Mouse (Mus musculus): ENCODE results near the gene Lcn12. TPM values are rescaled to one million over a fixed set of nuclear protein-coding genes. Genes with fewer than 3 reads are reported as not detected.

Gene Lcn12
- polyA plus RNA-seq, 1 experiment: not detected

DNA sequence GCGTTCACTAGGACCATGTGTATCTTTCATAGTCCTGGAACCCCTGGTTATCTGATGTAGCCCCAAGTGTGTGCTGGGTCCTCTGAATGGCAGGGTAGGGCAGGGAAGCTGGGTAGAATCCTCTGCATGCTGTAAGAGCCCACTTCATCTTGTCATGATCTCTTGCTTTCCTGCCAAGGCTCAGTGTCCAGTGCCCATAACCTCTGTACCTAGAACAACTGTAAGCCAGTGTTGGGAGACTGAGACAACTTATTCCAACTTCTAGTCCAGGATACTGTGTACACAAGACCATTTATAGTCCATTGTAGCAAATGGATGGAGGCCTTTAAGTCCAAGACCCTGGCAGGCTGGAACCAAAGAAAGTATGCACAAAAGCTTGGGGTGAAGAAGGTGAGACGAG is 28.5 kb downstream of the Lcn12 start:
- no peak overlapping the region for H3K27ac ChIP-seq (ENCODE audit: insufficient read depth, low read length)
- no peaks in the 10 kb centered on the region for H3K4me1 ChIP-seq (ENCODE audit: control insufficient read depth, insufficient read depth, low read length)
- no peak overlapping the region for H3K4me3 ChIP-seq (ENCODE audit: insufficient read depth, low read length)
- TF ChIP-seq CTCF (IDR thresholded peaks at IDR 0.05; ENCODE audit: borderline replicate concordance, insufficient read depth, low read length) (no peak), POLR2A (IDR thresholded peaks at IDR 0.05; ENCODE audit: low read depth, low read length) (no peak)

DNA sequence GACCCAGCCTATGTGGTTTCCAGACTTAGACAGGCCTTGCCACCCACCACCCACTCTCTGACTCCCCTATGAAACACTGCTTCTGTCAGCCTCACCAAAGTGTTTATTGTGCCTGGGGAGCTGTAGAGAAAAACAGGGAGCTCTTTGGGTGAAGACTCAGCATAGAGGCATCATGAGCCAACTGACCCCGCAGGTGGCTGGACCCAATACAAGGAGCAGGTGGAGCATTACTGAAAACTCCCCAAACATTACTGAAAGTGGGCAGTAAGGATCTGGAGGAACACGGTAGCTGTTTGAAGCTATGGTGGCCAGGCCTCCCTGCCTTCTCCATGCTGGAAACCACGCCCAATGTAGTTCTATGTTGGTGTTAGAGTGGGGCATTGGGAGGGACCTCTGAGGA is 30.1 kb downstream of the Lcn12 start:
- H3K4me1 ChIP-seq (ENCODE audit: control insufficient read depth, insufficient read depth, low read length): no peaks in the 10 kb centered on the region
- no peak overlapping the region for H3K4me3 ChIP-seq (ENCODE audit: insufficient read depth, low read length)
- TF ChIP-seq CTCF (IDR thresholded peaks at IDR 0.05; ENCODE audit: borderline replicate concordance, insufficient read depth, low read length) (no peak), POLR2A (IDR thresholded peaks at IDR 0.05; ENCODE audit: low read depth, low read length) (no peak)
- no peak overlapping the region for H3K27ac ChIP-seq (ENCODE audit: insufficient read depth, low read length)

DNA sequence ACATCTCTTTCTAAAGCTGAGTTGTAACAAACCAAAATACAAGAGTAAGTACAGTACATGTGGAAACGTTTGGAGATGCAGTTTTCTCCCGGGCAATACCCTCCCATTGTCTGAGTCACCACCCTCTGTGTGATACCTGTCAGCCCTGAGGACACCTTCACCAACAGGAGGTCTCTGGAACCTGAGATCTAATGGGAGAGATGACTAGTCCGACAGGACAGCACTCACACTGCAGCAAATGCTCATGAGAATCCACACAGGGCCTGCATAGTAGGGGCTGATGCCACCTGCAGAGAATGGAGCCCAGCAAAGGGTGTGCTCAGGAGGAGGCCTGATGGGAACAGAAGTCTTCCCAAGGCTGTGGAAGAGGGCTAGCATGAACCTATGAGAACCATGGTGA is 32.3 kb downstream of the Lcn12 start:
- H3K4me3 ChIP-seq (ENCODE audit: insufficient read depth, low read length): peak overlapping the region; percentile 16; the same call in 1 of the 2 replicates
- TF ChIP-seq POLR2A (IDR thresholded peaks at IDR 0.05; ENCODE audit: low read depth, low read length): no peak
- TF ChIP-seq CTCF (IDR thresholded peaks at IDR 0.05; ENCODE audit: borderline replicate concordance, insufficient read depth, low read length): no peak
- no peaks in the 10 kb centered on the region for H3K4me1 ChIP-seq (ENCODE audit: control insufficient read depth, insufficient read depth, low read length)
- no peak overlapping the region for H3K27ac ChIP-seq (ENCODE audit: insufficient read depth, low read length)

DNA sequence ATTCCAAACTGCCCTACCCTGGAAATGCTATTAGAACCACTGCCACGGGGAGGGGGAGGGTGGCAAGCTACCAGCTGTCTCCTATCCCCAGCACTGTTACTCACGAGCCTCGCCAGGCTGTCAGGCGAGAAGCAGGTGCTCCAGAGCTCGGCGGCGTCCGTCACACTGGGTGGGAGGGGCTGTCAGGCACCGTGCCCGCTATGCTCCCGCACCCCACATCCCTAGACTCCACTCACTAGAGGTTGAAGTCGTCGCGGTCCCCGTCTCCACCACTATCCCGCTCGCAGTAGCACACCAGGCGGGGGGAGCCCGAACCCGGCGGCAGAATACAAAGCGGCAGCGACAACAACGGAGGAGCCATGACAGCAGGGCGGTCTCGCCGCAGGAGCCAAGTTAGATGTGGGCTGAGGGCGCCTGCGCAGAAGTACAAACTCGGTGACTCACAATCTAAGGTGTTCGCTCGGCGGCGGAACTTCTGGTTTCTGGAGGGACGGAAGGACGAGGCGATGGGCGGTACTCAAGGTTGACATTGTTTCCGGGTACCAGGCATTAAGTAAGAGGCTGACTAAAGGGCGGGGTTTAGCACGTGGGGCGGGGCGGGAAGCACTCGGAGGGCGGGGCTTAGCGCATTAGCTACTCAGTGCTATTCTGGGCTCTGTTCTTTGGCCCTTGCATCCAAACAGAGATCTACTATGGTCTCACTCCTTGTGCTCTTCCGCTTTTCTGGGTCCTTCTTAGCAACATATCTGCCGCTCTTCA is 33.0 kb downstream of the Lcn12 start, which contains the start of gene Paxx:
TSS of gene Paxx (minus strand) at position 544 of the 759 bp plus-strand sequence.
- H3K27ac ChIP-seq (ENCODE audit: insufficient read depth, low read length): peak within 1 kb of the TSS; percentile 26; the same call in 1 of the 2 replicates
- TF ChIP-seq POLR2A (IDR thresholded peaks at IDR 0.05; ENCODE audit: low read depth, low read length): peak; percentile 76
- TF ChIP-seq CTCF (IDR thresholded peaks at IDR 0.05; ENCODE audit: borderline replicate concordance, insufficient read depth, low read length): no peak
- peak within 1 kb of the TSS; percentile 71 for H3K4me3 ChIP-seq (ENCODE audit: insufficient read depth, low read length)
- no peaks in the 10 kb centered on the region for H3K4me1 ChIP-seq (ENCODE audit: control insufficient read depth, insufficient read depth, low read length)

DNA sequence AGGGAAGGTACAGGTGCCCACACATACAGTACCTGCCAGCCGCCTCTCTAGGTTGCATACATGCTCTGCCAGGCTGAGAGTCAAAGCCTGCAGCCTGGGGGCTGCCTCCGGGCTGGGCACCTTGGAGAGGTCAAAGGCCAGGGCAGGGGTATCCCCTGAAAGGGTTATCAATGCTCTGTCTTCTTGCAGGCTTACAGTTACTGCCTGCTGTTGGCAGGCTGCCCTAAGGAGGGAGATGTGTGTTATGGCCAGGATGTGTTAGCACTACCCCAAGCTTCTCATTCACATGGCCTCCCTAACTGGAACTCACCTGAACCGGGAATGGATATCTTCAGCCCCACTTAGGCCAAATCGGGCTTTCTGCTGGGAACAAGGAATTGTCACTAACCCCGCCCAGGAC is 33.6 kb downstream of the Lcn12 start:
- no peak overlapping the region for H3K27ac ChIP-seq (ENCODE audit: insufficient read depth, low read length)
- TF ChIP-seq CTCF (IDR thresholded peaks at IDR 0.05; ENCODE audit: borderline replicate concordance, insufficient read depth, low read length) (no peak), POLR2A (IDR thresholded peaks at IDR 0.05; ENCODE audit: low read depth, low read length) (no peak)
- no peaks in the 10 kb centered on the region for H3K4me1 ChIP-seq (ENCODE audit: control insufficient read depth, insufficient read depth, low read length)
- peak overlapping the region; percentile 71 for H3K4me3 ChIP-seq (ENCODE audit: insufficient read depth, low read length)

GRCm38 (mm10) chr2:25458911-25459310 is 34.8 kb downstream of the Lcn12 start:
- no peaks in the 10 kb centered on the region for H3K4me1 ChIP-seq (ENCODE audit: control insufficient read depth, insufficient read depth, low read length)
- no peak overlapping the region for H3K27ac ChIP-seq (ENCODE audit: insufficient read depth, low read length)
- no peak overlapping the region for H3K4me3 ChIP-seq (ENCODE audit: insufficient read depth, low read length)
- TF ChIP-seq CTCF (IDR thresholded peaks at IDR 0.05; ENCODE audit: borderline replicate concordance, insufficient read depth, low read length): no peak
- no peak for TF ChIP-seq POLR2A (IDR thresholded peaks at IDR 0.05; ENCODE audit: low read depth, low read length)

DNA sequence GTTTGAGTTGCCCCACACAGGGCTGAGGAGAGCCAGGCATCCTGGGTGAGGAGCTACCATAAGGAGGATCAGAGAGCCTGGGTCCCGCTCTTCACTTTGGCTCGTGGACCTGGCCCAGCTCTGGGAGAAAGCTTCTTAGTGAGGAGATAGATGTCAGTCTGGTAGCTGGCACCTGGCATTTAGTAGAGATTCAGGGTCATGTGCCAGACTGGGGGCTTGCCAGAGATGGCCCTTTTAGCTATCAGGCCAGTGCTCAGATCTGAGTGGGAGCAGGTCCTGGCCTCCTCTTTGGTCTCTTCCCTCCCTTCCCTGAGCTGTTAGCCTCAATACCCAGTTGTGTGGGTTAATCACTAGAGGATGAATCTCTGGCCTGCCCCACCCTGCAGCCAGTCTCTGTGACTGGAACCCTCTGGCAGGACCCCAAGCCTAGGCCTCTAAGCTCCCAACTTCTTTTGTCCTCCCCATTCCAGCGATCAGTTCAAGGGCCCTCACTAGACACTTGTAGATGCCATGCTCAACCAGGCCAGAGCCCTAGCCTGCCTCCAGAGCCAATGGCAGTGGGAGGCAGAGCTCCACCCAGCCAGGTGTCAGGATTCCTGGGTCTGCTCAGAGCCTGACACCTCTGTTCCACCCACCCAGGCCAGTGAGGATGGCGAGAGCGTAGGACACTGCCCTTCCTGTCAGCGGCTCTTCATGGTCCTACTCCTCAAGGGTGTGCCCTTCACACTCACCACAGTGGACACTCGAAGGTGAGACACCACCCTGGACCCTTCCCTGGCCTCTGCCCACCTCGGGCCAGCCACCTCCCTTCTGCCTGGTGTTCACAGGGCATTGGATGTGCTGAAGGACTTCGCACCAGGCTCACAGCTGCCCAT is 36.5 kb downstream of the Lcn12 start:
- TF ChIP-seq CTCF (IDR thresholded peaks at IDR 0.05; ENCODE audit: borderline replicate concordance, insufficient read depth, low read length): no peak
- TF ChIP-seq POLR2A (IDR thresholded peaks at IDR 0.05; ENCODE audit: low read depth, low read length): 0 out of 2 replicates have a peak, but pooled peaks have one; percentile 15
- H3K27ac ChIP-seq (ENCODE audit: insufficient read depth, low read length): no peak overlapping the region
- H3K4me3 ChIP-seq (ENCODE audit: insufficient read depth, low read length): no peak overlapping the region
- no peaks in the 10 kb centered on the region for H3K4me1 ChIP-seq (ENCODE audit: control insufficient read depth, insufficient read depth, low read length)

GRCm38 (mm10) chr2:25456205-25456953 is 37.3 kb downstream of the Lcn12 start, which contains the start of gene Clic3:
Gene Clic3, plus strand, starts transcription at chr2:25456838.
- H3K27ac ChIP-seq (ENCODE audit: insufficient read depth, low read length): no peak within 1 kb of the TSS
- H3K4me3 ChIP-seq (ENCODE audit: insufficient read depth, low read length): no peak within 1 kb of the TSS
- TF ChIP-seq CTCF (IDR thresholded peaks at IDR 0.05; ENCODE audit: borderline replicate concordance, insufficient read depth, low read length) (no peak), POLR2A (IDR thresholded peaks at IDR 0.05; ENCODE audit: low read depth, low read length) (no peak)
- no peaks in the 10 kb centered on the region for H3K4me1 ChIP-seq (ENCODE audit: control insufficient read depth, insufficient read depth, low read length)

DNA sequence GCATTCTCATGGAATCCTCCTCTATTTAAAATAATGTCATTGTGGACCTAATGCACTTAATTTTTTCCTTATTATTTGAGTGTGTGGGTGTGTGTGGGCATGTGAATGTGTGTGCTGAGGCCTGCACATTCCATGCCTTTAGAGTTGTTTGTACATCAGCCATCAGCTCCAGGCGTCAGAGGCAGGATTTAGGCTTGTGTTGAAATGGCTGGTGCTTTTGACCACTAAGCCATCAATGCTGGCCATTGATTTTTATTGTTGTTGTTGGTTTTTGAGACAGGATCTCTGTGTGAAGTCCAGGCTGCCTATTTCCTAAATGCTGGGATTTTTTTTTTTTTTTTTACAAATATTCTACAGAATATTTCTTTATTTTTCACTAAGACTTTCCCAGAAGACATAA is 40.8 kb downstream of the Lcn12 start:
- Histone ChIP-seq H3K27ac (ENCODE audit: insufficient read depth, low read length) (no peak overlapping the region), H3K4me1 (ENCODE audit: control insufficient read depth, insufficient read depth, low read length) (no peaks in the 10 kb centered on the region), H3K4me3 (ENCODE audit: insufficient read depth, low read length) (no peak overlapping the region)
- TF ChIP-seq POLR2A (IDR thresholded peaks at IDR 0.05; ENCODE audit: low read depth, low read length): no peak
- TF ChIP-seq CTCF (IDR thresholded peaks at IDR 0.05; ENCODE audit: borderline replicate concordance, insufficient read depth, low read length): no peak

Measured in embryonic fibroblast, embryonic 13.5 days (primary cell).